Mouse (Mus musculus) cerebellum, adult 2 months (tissue): ENCODE measurements at regions not wholly inside any gene's neighbourhood (a gene's known extent, or its start where the extent isn't known, plus 50 kb on each side); places are given as distances from the start of the nearest gene placed in this dataset.

Experiments used
- CTCF ChIP-seq: fragments of 200-500 bp; IDR thresholded peaks from 2 replicates; pipeline ENCODE4 v1.5.1; 2011; ENCODE audit warnings: low read depth, mild to moderate bottlenecking, control low read depth, low read length, moderate library complexity, borderline replicate concordance; ENCODE audit not compliant: insufficient read depth
- POLR2A ChIP-seq: fragments of 200-500 bp; IDR thresholded peaks from 2 replicates; pipeline ENCODE4 v1.6.1; 2011; ENCODE audit warnings: low read length, control low read depth, borderline replicate concordance; ENCODE audit not compliant: insufficient read depth

DNA sequence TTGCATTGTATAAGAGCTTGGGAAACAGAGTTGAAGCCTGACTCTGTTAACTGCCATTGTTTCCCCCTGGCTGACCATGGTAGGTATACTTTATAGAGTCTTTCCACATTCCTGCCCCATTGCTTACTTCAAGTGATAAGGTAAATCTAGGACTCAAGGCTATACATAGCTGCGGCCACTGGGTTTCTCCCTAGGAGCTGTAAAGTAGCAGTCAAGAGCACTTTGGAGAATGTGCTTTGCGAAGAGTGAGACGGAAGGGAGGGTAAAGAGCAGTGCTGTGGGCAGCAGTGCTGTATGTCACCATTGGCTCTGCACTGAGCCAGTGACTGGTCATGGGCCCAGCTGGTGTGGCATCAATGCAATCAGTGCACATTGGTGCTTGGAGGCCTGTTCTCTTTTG, 240.1 kb downstream of the Rnd3 start:
- TF ChIP-seq POLR2A (no peak), CTCF (no peak)
